Mouse (Mus musculus) embryo, embryonic 11 days (tissue): Measurements from ENCODE around the gene Vmn1r210.
"Not testable (repeated sequence)": the region's sequence is repeated elsewhere in the genome, so short reads cannot be mapped to it uniquely, and the experiment has no call there.

Experiments
- DNase-seq: peaks from one replicate; pipeline ENCODE4 v3.0.0-alpha.2; 2015

Gene Vmn1r210

GRCm38 (mm10) chr13:22831248-22831647 is at the start of gene Vmn1r210:
TSS of gene Vmn1r210 (minus strand) at chr13:22831348.
- no peak for DNase-seq

GRCm38 (mm10) chr13:22879257-22879656 is 48.1 kb upstream of the Vmn1r210 start:
- DNase-seq = no peak

GRCm38 (mm10) chr13:22857461-22857860 is 26.3 kb upstream of the Vmn1r210 start, which contains the start of gene Vmn1r211:
TSS of gene Vmn1r211 (minus strand) at chr13:22857561.
- no peak for DNase-seq

GRCm38 (mm10) chr13:22854760-22855159 is 23.6 kb upstream of the Vmn1r210 start:
- DNase-seq = no peak

- no peak for DNase-seq
Measured at GRCm38 (mm10) chr13:22846798-22847197, 15.7 kb upstream of the Vmn1r210 start.

GRCm38 (mm10) chr13:22844304-22844703 is 13.2 kb upstream of the Vmn1r210 start:
- DNase-seq = not testable (repeated sequence)

- DNase-seq = not testable (repeated sequence)
Measured at GRCm38 (mm10) chr13:22829395-22829794, 1.8 kb downstream of the Vmn1r210 start.

GRCm38 (mm10) chr13:22821601-22822000 is 9.5 kb downstream of the Vmn1r210 start:
- DNase-seq = not testable (repeated sequence)

GRCm38 (mm10) chr13:22809582-22809981 is 21.6 kb downstream of the Vmn1r210 start, which contains the start of gene Vmn1r209:
TSS of gene Vmn1r209 (minus strand) at chr13:22809682.
- DNase-seq = not testable (repeated sequence)

- not testable (repeated sequence) for DNase-seq
Measured at GRCm38 (mm10) chr13:22788096-22788495, 43.1 kb downstream of the Vmn1r210 start.

- not testable (repeated sequence) for DNase-seq
Measured at GRCm38 (mm10) chr13:22784159-22784558, 47.0 kb downstream of the Vmn1r210 start.

GRCm38 (mm10) chr13:22777300-22777699 is 53.8 kb downstream of the Vmn1r210 start, which contains the start of gene Vmn1r208:
TSS of gene Vmn1r208 (minus strand) at chr13:22777400.
- not testable (repeated sequence) for DNase-seq
